Mouse (Mus musculus) MEL (cell line): ENCODE data around the gene Polr2c. TPM values are rescaled to one million over a fixed set of nuclear protein-coding genes. Genes with fewer than 3 reads are reported as not detected.

Experiments used
- DNase-seq: peaks from one replicate; pipeline ENCODE4 v3.0.0; 2011; ENCODE audit warnings: low read depth, low spot score
- H3K27ac ChIP-seq: 2 replicates; pipeline ENCODE4 v1.5.1; 2012; ENCODE audit warnings: low read depth, mild to moderate bottlenecking, control low read depth, low read length, moderate library complexity; ENCODE audit not compliant: control insufficient read depth
- H3K27me3 ChIP-seq, 2 experiments: fragments of 150-350 bp in 1 of 2; sonication (generic) in 1 of 2; 2 replicates each; pipeline ENCODE4 v1.6.1; 2012; ENCODE audit warnings: low read length in 2 of 2, mild to moderate bottlenecking in 2 of 2, improper control_type of control experiment in 1 of 2, moderate library complexity in 1 of 2; ENCODE audit not compliant: insufficient read depth in 2 of 2, control insufficient read depth in 1 of 2
- H3K36me3 ChIP-seq, 2 experiments: 2 replicates each; pipeline ENCODE4 v1.6.1; 2012 to 2014; ENCODE audit warnings: low read length in 2 of 2, improper control_type of control experiment in 1 of 2, inconsistent platforms in 1 of 2, mild to moderate bottlenecking in 1 of 2; ENCODE audit not compliant: insufficient read depth in 2 of 2, control insufficient read depth in 1 of 2
- H3K4me1 ChIP-seq, 2 experiments: fragments of 150-350 bp in 1 of 2; sonication (generic) in 1 of 2; 2 replicates each; pipeline ENCODE4 v1.6.1; 2012; ENCODE audit warnings: low read length in 2 of 2, improper control_type of control experiment in 1 of 2, mild to moderate bottlenecking in 1 of 2; ENCODE audit not compliant: insufficient read depth in 2 of 2, control insufficient read depth in 1 of 2
- H3K4me3 ChIP-seq, 2 experiments: fragments of 150-350 bp in 1 of 2; sonication (generic) in 1 of 2; 2 replicates each; pipeline ENCODE4 v1.5.1; 2012; ENCODE audit warnings: low read depth in 2 of 2, low read length in 2 of 2, mild to moderate bottlenecking in 2 of 2, moderate library complexity in 2 of 2, control low read depth in 1 of 2, improper control_type of control experiment in 1 of 2; ENCODE audit not compliant: control insufficient read depth in 1 of 2, insufficient read depth in 1 of 2
- H3K79me2 ChIP-seq: 2 replicates; pipeline ENCODE4 v1.6.1; 2012; ENCODE audit warnings: mild to moderate bottlenecking, low read length, moderate library complexity; ENCODE audit not compliant: control insufficient read depth, poor library complexity, insufficient read depth
- H3K9ac ChIP-seq: 2 replicates; pipeline ENCODE4 v1.6.1; 2012; ENCODE audit warnings: low read depth, mild to moderate bottlenecking, control low read depth, low read length, moderate library complexity; ENCODE audit not compliant: control insufficient read depth, poor library complexity, severe bottlenecking
- H3K9me3 ChIP-seq: fragments of 150-350 bp; sonication (generic); replicated peaks from 2 replicates; pipeline ENCODE4 v1.6.1; 2012; ENCODE audit warnings: mild to moderate bottlenecking, low read length, improper control_type of control experiment, moderate library complexity; ENCODE audit not compliant: insufficient read depth
- BHLHE40 ChIP-seq: IDR thresholded peaks from 2 replicates; pipeline ENCODE4 v1.6.1; 2012; ENCODE audit warnings: low read depth, mild to moderate bottlenecking, inconsistent platforms, low read length, improper control_type of control experiment, borderline replicate concordance
- CHD1 ChIP-seq: IDR thresholded peaks from 2 replicates; pipeline ENCODE4 v1.6.1; 2012; ENCODE audit warnings: low read depth, mild to moderate bottlenecking, inconsistent platforms, low read length, improper control_type of control experiment
- CHD2 ChIP-seq: IDR thresholded peaks from 2 replicates; pipeline ENCODE4 v1.6.1; 2011; ENCODE audit warnings: low read length, improper control_type of control experiment
- CTCF ChIP-seq, 3 experiments: IDR thresholded peaks in 2 of 3; conservative IDR thresholded peaks in 1 of 3; 2 replicates each; pipeline ENCODE4 v1.5.1; 2011 to 2012; ENCODE audit warnings: low read length in 3 of 3, low read depth in 2 of 3, mild to moderate bottlenecking in 2 of 3, improper control_type of control experiment in 1 of 3, inconsistent platforms in 1 of 3, mixed read lengths in 1 of 3, moderate library complexity in 1 of 3; ENCODE audit not compliant: control insufficient read depth in 1 of 3, insufficient read depth in 1 of 3, poor library complexity in 1 of 3, severe bottlenecking in 1 of 3
- ELF1 ChIP-seq: IDR thresholded peaks from 2 replicates; pipeline ENCODE4 v1.6.1; 2014; ENCODE audit warnings: low read depth, mild to moderate bottlenecking, inconsistent platforms, low read length, improper control_type of control experiment, moderate library complexity
- GABPA ChIP-seq: IDR thresholded peaks from 2 replicates; pipeline ENCODE4 v1.6.1; 2012; ENCODE audit warnings: low read depth, mild to moderate bottlenecking, inconsistent platforms, low read length, improper control_type of control experiment, moderate library complexity
- GATA1 ChIP-seq: IDR thresholded peaks from 2 replicates; pipeline ENCODE4 v1.6.1; 2011; ENCODE audit warnings: low read depth, low read length, improper control_type of control experiment
- HCFC1 ChIP-seq: IDR thresholded peaks from 2 replicates; pipeline ENCODE4 v1.6.1; 2012; ENCODE audit warnings: low read depth, mild to moderate bottlenecking, inconsistent platforms, low read length, improper control_type of control experiment, moderate library complexity
- JUND ChIP-seq: IDR thresholded peaks from 2 replicates; pipeline ENCODE4 v1.6.1; 2011; ENCODE audit warnings: low read depth, mild to moderate bottlenecking, improper control_type of control experiment, low read length
- MAFK ChIP-seq: IDR thresholded peaks from 2 replicates; pipeline ENCODE4 v1.6.1; 2011; ENCODE audit warnings: low read depth, mild to moderate bottlenecking, low read length, improper control_type of control experiment, borderline replicate concordance
- MAX ChIP-seq: IDR thresholded peaks from 2 replicates; pipeline ENCODE4 v1.6.1; 2011; ENCODE audit warnings: low read length, improper control_type of control experiment
- MAZ ChIP-seq: IDR thresholded peaks from 2 replicates; pipeline ENCODE4 v1.6.1; 2012; ENCODE audit warnings: low read depth, mild to moderate bottlenecking, inconsistent platforms, low read length, improper control_type of control experiment
- MEF2A ChIP-seq: IDR thresholded peaks from 2 replicates; pipeline ENCODE4 v1.6.1; 2014; ENCODE audit warnings: low read depth, mild to moderate bottlenecking, inconsistent platforms, low read length, improper control_type of control experiment; ENCODE audit not compliant: poor library complexity, insufficient replicate concordance, severe bottlenecking; ENCODE audit errors: extremely low read depth
- MXI1 ChIP-seq: IDR thresholded peaks from 2 replicates; pipeline ENCODE4 v1.6.1; 2011; ENCODE audit warnings: mild to moderate bottlenecking, low read depth, low read length, improper control_type of control experiment
- MYC ChIP-seq: IDR thresholded peaks from 2 replicates; pipeline ENCODE4 v1.6.1; 2011; ENCODE audit warnings: low read depth, mild to moderate bottlenecking, low read length, improper control_type of control experiment, moderate library complexity
- NELFE ChIP-seq: IDR thresholded peaks from 2 replicates; pipeline ENCODE4 v1.6.1; 2011; ENCODE audit warnings: low read depth, low read length, improper control_type of control experiment
- NRF1 ChIP-seq: IDR thresholded peaks from 2 replicates; pipeline ENCODE4 v1.6.1; 2014; ENCODE audit warnings: low read depth, mild to moderate bottlenecking, inconsistent platforms, low read length, improper control_type of control experiment, moderate library complexity; ENCODE audit not compliant: poor library complexity, insufficient read depth, severe bottlenecking
- POLR2A ChIP-seq, 2 experiments: IDR thresholded peaks; 2 replicates each; pipeline ENCODE4 v1.6.1; 2011 to 2012; ENCODE audit warnings: low read length in 2 of 2, mild to moderate bottlenecking in 2 of 2, control low read depth in 1 of 2, improper control_type of control experiment in 1 of 2, low read depth in 1 of 2, moderate library complexity in 1 of 2; ENCODE audit not compliant: control insufficient read depth in 1 of 2, insufficient read depth in 1 of 2, poor library complexity in 1 of 2
- POLR2AphosphoS2 ChIP-seq: IDR thresholded peaks from 2 replicates; pipeline ENCODE4 v1.6.1; 2011; ENCODE audit warnings: low read length, improper control_type of control experiment
- POLR2AphosphoS5 ChIP-seq: IDR thresholded peaks from 2 replicates; pipeline ENCODE4 v1.6.1; 2012; ENCODE audit warnings: low read depth, borderline replicate concordance, mild to moderate bottlenecking, inconsistent platforms, low read length, moderate library complexity, mixed read lengths
- RAD21 ChIP-seq: IDR thresholded peaks from 2 replicates; pipeline ENCODE4 v1.6.1; 2011; ENCODE audit warnings: mild to moderate bottlenecking, low read depth, low read length, improper control_type of control experiment
- RCOR1 ChIP-seq: IDR thresholded peaks from 2 replicates; pipeline ENCODE4 v1.6.1; 2012; ENCODE audit warnings: low read depth, mild to moderate bottlenecking, inconsistent platforms, low read length, improper control_type of control experiment
- SIN3A ChIP-seq: IDR thresholded peaks from 2 replicates; pipeline ENCODE4 v1.6.1; 2012; ENCODE audit warnings: low read length, improper control_type of control experiment, inconsistent platforms
- SMC3 ChIP-seq: IDR thresholded peaks from 2 replicates; pipeline ENCODE4 v1.6.1; 2011; ENCODE audit warnings: low read depth, low read length, improper control_type of control experiment
- TAL1 ChIP-seq: IDR thresholded peaks from 2 replicates; pipeline ENCODE4 v1.6.1; 2012; ENCODE audit warnings: mild to moderate bottlenecking, inconsistent platforms, low read length, moderate library complexity, mixed read lengths
- TCF12 ChIP-seq: IDR thresholded peaks from 2 replicates; pipeline ENCODE4 v1.6.1; 2014; ENCODE audit warnings: low read depth, mild to moderate bottlenecking, inconsistent platforms, low read length, improper control_type of control experiment, moderate library complexity
- USF1 ChIP-seq: IDR thresholded peaks from 2 replicates; pipeline ENCODE4 v1.6.1; 2014; ENCODE audit warnings: low read depth, mild to moderate bottlenecking, inconsistent platforms, low read length, improper control_type of control experiment, moderate library complexity
- USF2 ChIP-seq, 2 experiments: IDR thresholded peaks; 2 replicates each; pipeline ENCODE4 v1.6.1; 2011 to 2012; ENCODE audit warnings: improper control_type of control experiment in 2 of 2, low read length in 2 of 2, borderline replicate concordance in 1 of 2, inconsistent platforms in 1 of 2, low read depth in 1 of 2, mild to moderate bottlenecking in 1 of 2; ENCODE audit not compliant: insufficient read depth in 1 of 2
- ZC3H11A ChIP-seq: IDR thresholded peaks from 2 replicates; pipeline ENCODE4 v1.6.1; 2012; ENCODE audit warnings: low read depth, mild to moderate bottlenecking, inconsistent platforms, low read length, improper control_type of control experiment
- ZKSCAN1 ChIP-seq: IDR thresholded peaks from 2 replicates; pipeline ENCODE4 v1.6.1; 2012; ENCODE audit warnings: low read depth, mild to moderate bottlenecking, inconsistent platforms, low read length, improper control_type of control experiment, moderate library complexity
- ZNF384 ChIP-seq: IDR thresholded peaks from 2 replicates; pipeline ENCODE4 v1.6.1; 2012; ENCODE audit warnings: low read depth, mild to moderate bottlenecking, inconsistent platforms, low read length, improper control_type of control experiment
- polyA plus RNA-seq, 2 experiments: library from polyadenylated mRNA; stranded (reverse) in 1 of 2; unstranded in 1 of 2; fragments of >175 nt in 1 of 2; fragments of >200 nt in 1 of 2; gene quantifications; 2 replicates each; pipeline versions ENCODE4 v1.2.1 to v1.2.4; 2012; ENCODE audit warnings: low replicate concordance in 2 of 2, low read depth in 1 of 2; ENCODE audit not compliant: insufficient read length in 2 of 2, insufficient read depth in 1 of 2, missing spikeins in 1 of 2
- total RNA-seq: library from RNA; depleted of rRNA; stranded (reverse); fragments of 300-350 nt; gene quantifications from 2 replicates; pipeline ENCODE4 v1.2.3, GENCODE M21; 2012

Polr2c gene
- total and polyA plus RNA-seq, 3 experiments = 92.5 to 181 (median 151) TPM

- peak; percentile 45; the same call in 1 of the 2 replicates for TF ChIP-seq NRF1
- peak; percentile 58 for TF ChIP-seq MAX
- peak; percentile 95 for TF ChIP-seq HCFC1
- peak; percentile 84; the same call in 1 of the 2 replicates for TF ChIP-seq MXI1
- TF ChIP-seq RAD21 = no peak
- TF ChIP-seq POLR2A (IDR thresholded peaks at IDR 0.05; ENCODE audit: control insufficient read depth in 1 of 2, insufficient read depth in 1 of 2, low read depth in 1 of 2, low read length in 2 of 2, poor library complexity in 1 of 2) = peak; percentile 84 to 98; a peak in 3 of 4 replicates
- TF ChIP-seq MAZ = no peak
Observed at GRCm38 (mm10) chr8:94837662-94838574, 19.3 kb upstream of the Polr2c start, which contains the start of the genes Coq9 and Ciapin1 (continued).

- peak overlapping the region; percentile 75 for H3K27ac ChIP-seq
- H3K9ac ChIP-seq = peak overlapping the region; percentile 89
- no peaks in the 10 kb centered on the region for H3K27me3 ChIP-seq
- peak; percentile 85 for DNase-seq
- peaks cover 36% of the 10 kb centered on the region for H3K79me2 ChIP-seq
- H3K4me1 ChIP-seq = peaks cover 4 to 6% of the 10 kb centered on the region in 2 experiments
- peaks cover 2 to 16% of the 10 kb centered on the region in 2 experiments; a peak in 2 of 4 replicates for H3K36me3 ChIP-seq
- peak overlapping the region; percentile 81 for H3K4me3 ChIP-seq
- H3K9me3 ChIP-seq = no peaks in the 10 kb centered on the region
- TF ChIP-seq SMC3 (no peak), GABPA (no peak), CTCF (IDR thresholded peaks at IDR 0.05 in 2 of 3, conservative IDR thresholded peaks at IDR 0.05 in 1 of 3; ENCODE audit: control insufficient read depth in 1 of 3, insufficient read depth in 1 of 3, low read depth in 2 of 3, low read length in 3 of 3, poor library complexity in 1 of 3, severe bottlenecking in 1 of 3) (no peak), MEF2A (no peak), CHD2 (no peak), NRF1 (no peak), RCOR1 (no peak), SIN3A (peak; percentile 4; the same call in 1 of the 2 replicates), ELF1 (no peak), MYC (peak; percentile 84; the same call in 1 of the 2 replicates), GATA1 (0 out of 2 replicates have a peak, but pooled peaks have one; percentile 23), RAD21 (no peak), POLR2AphosphoS2 (no peak), USF2 (IDR thresholded peaks at IDR 0.05; ENCODE audit: borderline replicate concordance in 1 of 2, insufficient read depth in 1 of 2, low read depth in 1 of 2, low read length in 2 of 2) (no peak), MAX (no peak), ZC3H11A (no peak), BHLHE40 (no peak), POLR2A (IDR thresholded peaks at IDR 0.05; ENCODE audit: control insufficient read depth in 1 of 2, insufficient read depth in 1 of 2, low read depth in 1 of 2, low read length in 2 of 2, poor library complexity in 1 of 2) (peak in 1 of 2 experiments; percentile 16; a peak in 1 of 4 replicates), CHD1 (no peak), ZKSCAN1 (no peak), NELFE (0 out of 2 replicates have a peak, but pooled peaks have one; percentile 21), JUND (no peak), TCF12 (no peak), TAL1 (no peak), POLR2AphosphoS5 (no peak), MAFK (no peak), HCFC1 (no peak), MAZ (no peak), ZNF384 (no peak), USF1 (no peak)
Observed at GRCm38 (mm10) chr8:94838600-94838999, 18.6 kb upstream of the Polr2c start.
